Mouse (Mus musculus) embryonic facial prominence, embryonic 12.5 days (tissue): Measurements from ENCODE around the gene Stn1. TPM values are rescaled to one million over a fixed set of nuclear protein-coding genes. Genes with fewer than 3 reads are reported as not detected.

Source experiments
- ATAC-seq: fragments of 200-750 bp; cut with Nextera tagmentation; 2 replicates; pipeline ENCODE4 v1.8.0; 2017; ENCODE audit not compliant: insufficient number of reproducible peaks, insufficient read depth, low FRiP score, low TSS enrichment
- H3K27ac ChIP-seq: fragments of 300-500 bp; sonication (generic); 2 replicates; pipeline ENCODE4 v1.5.1; 2016; ENCODE audit warnings: mild to moderate bottlenecking
- H3K27me3 ChIP-seq: fragments of 300-500 bp; sonication (generic); 2 replicates; pipeline ENCODE4 v1.6.1; 2016; ENCODE audit warnings: mild to moderate bottlenecking, moderate library complexity
- H3K36me3 ChIP-seq: fragments of 300-500 bp; sonication (generic); 2 replicates; pipeline ENCODE4 v1.6.1; 2016; ENCODE audit warnings: mild to moderate bottlenecking
- H3K4me1 ChIP-seq: fragments of 300-500 bp; sonication (generic); 2 replicates; pipeline ENCODE4 v1.6.1; 2016
- H3K4me2 ChIP-seq: fragments of 300-500 bp; sonication (generic); replicated peaks from 2 replicates; pipeline ENCODE4 v1.6.1; 2016; ENCODE audit warnings: mild to moderate bottlenecking, moderate library complexity
- H3K4me3 ChIP-seq: fragments of 300-500 bp; sonication (generic); 2 replicates; pipeline ENCODE4 v1.5.1; 2016; ENCODE audit warnings: mild to moderate bottlenecking
- H3K9ac ChIP-seq: fragments of 300-500 bp; sonication (generic); 2 replicates; pipeline ENCODE4 v1.6.1; 2016; ENCODE audit warnings: mild to moderate bottlenecking, moderate library complexity
- H3K9me3 ChIP-seq: fragments of 300-500 bp; sonication (generic); 2 replicates; pipeline ENCODE4 v1.6.1; 2016; ENCODE audit warnings: mild to moderate bottlenecking, moderate library complexity
- WGBS: fragments of 180-500 bp; shearing (Covaris S2); methylation state at CpG from one replicate; pipeline ENCODE4 v1.1.7; 2016; 5-methylcytosine and 5-hydroxymethylcytosine counted together
- polyA plus RNA-seq: library from polyadenylated mRNA; unstranded; fragments of >200 nt; fragmentation: Nextera tagmentation; extraction: Ambion mirVana; gene quantifications from 2 replicates; pipeline ENCODE4 v1.2.1, GENCODE M21; 2016

The Stn1 gene
- polyA plus RNA-seq, 1 experiment from 2014 or later, result 58.5 TPM

GRCm38 (mm10) chr19:47454167-47455000 is 82.9 kb downstream of the Stn1 start:
- peaks cover 47% of the 10 kb centered on the region for H3K4me1 ChIP-seq
- 0 out of 2 replicates have a peak overlapping the region, but pooled peaks have one; percentile 36 for H3K27ac ChIP-seq

GRCm38 (mm10) chr19:47453352-47453751 is 84.0 kb downstream of the Stn1 start:
- H3K27ac ChIP-seq, result no peak overlapping the region
- peaks cover 43% of the 10 kb centered on the region for H3K4me1 ChIP-seq

More at GRCm38 (mm10) chr19:47454167-47455000, 82.9 kb downstream of the Stn1 start:
- Histone ChIP-seq H3K9ac (no peak overlapping the region), H3K4me3 (no peak overlapping the region), H3K36me3 (no peaks in the 10 kb centered on the region), H3K4me2 (no peak overlapping the region), H3K27me3 (no peaks in the 10 kb centered on the region), H3K9me3 (no peaks in the 10 kb centered on the region)
- 73% methylated on average over 11 of the region's 11 CpGs for WGBS
- no peak for ATAC-seq

GRCm38 (mm10) chr19:47452682-47453081 is 84.6 kb downstream of the Stn1 start:
- no peaks in the 10 kb centered on the region for H3K9me3 ChIP-seq
- ATAC-seq, result no peak
- H3K27ac ChIP-seq, result no peak overlapping the region
- no peak overlapping the region for H3K4me2 ChIP-seq
- no peak overlapping the region for H3K4me3 ChIP-seq
- peaks cover 43% of the 10 kb centered on the region for H3K4me1 ChIP-seq
- WGBS, result 89% methylated on average over 10 of the region's 10 CpGs
- no peaks in the 10 kb centered on the region for H3K27me3 ChIP-seq
- H3K9ac ChIP-seq, result no peak overlapping the region
- H3K36me3 ChIP-seq, result no peaks in the 10 kb centered on the region

More at GRCm38 (mm10) chr19:47453352-47453751, 84.0 kb downstream of the Stn1 start:
- H3K9ac ChIP-seq, result no peak overlapping the region
- no peaks in the 10 kb centered on the region for H3K36me3 ChIP-seq
- H3K4me2 ChIP-seq, result no peak overlapping the region
- no peak for ATAC-seq
- no peak overlapping the region for H3K4me3 ChIP-seq
- H3K9me3 ChIP-seq, result no peaks in the 10 kb centered on the region
- no peaks in the 10 kb centered on the region for H3K27me3 ChIP-seq
- WGBS, result 81% methylated on average over 7 of the region's 7 CpGs

GRCm38 (mm10) chr19:47452211-47452610 is 85.1 kb downstream of the Stn1 start:
- Histone ChIP-seq H3K36me3 (no peaks in the 10 kb centered on the region), H3K4me1 (peaks cover 44% of the 10 kb centered on the region), H3K9me3 (no peaks in the 10 kb centered on the region), H3K27ac (no peak overlapping the region), H3K27me3 (no peaks in the 10 kb centered on the region), H3K4me3 (no peak overlapping the region), H3K4me2 (no peak overlapping the region), H3K9ac (no peak overlapping the region)
- WGBS, result 86% methylated on average over 7 of the region's 7 CpGs
- no peak for ATAC-seq

- ATAC-seq, result no peak
- Histone ChIP-seq H3K36me3 (no peaks in the 10 kb centered on the region), H3K9me3 (no peaks in the 10 kb centered on the region), H3K4me1 (peaks cover 50% of the 10 kb centered on the region), H3K9ac (no peak overlapping the region), H3K27me3 (no peaks in the 10 kb centered on the region), H3K4me2 (no peak overlapping the region), H3K4me3 (no peak overlapping the region), H3K27ac (no peak overlapping the region)
- WGBS, result 80% methylated on average over 10 of the region's 10 CpGs
Observed at GRCm38 (mm10) chr19:47451476-47452113, 85.7 kb downstream of the Stn1 start.

Other genes with a start within 250 kb of the Stn1 start
- 8.2 and 8.4 TPM in 2 replicates for gene Sh3pxd2a, start 73.1 kb downstream of the Stn1 start, polyA plus RNA-seq
- 10.7 and 11.6 TPM in 2 replicates for gene Slk, start 42.2 kb upstream of the Stn1 start, polyA plus RNA-seq
- gene Col17a1, start 154.6 kb upstream of the Stn1 start, polyA plus RNA-seq, result 7.3 and 8.5 TPM in 2 replicates
- gene Sfr1, start 194.2 kb upstream of the Stn1 start, polyA plus RNA-seq, result 281 and 297 TPM in 2 replicates